Mouse (Mus musculus) thymus, adult 2 months (tissue): Measurements from ENCODE around the gene Mepe. TPM values are rescaled to one million over a fixed set of nuclear protein-coding genes. Genes with fewer than 3 reads are reported as not detected.

ENCODE experiments used
- DNase-seq: peaks from one replicate; pipeline ENCODE4 v3.0.0; 2021
- H3K27ac ChIP-seq: fragments of 200-500 bp; 2 replicates; pipeline ENCODE4 v1.5.1; 2012; ENCODE audit warnings: low read length, control low read depth; ENCODE audit not compliant: control insufficient read depth, insufficient read depth
- H3K27me3 ChIP-seq: fragments of 200-500 bp; 2 replicates; pipeline ENCODE4 v1.6.1; 2012; ENCODE audit warnings: mild to moderate bottlenecking, low read length, moderate library complexity, mixed read lengths; ENCODE audit not compliant: control insufficient read depth, insufficient read depth
- H3K36me3 ChIP-seq: fragments of 200-500 bp; 2 replicates; pipeline ENCODE4 v1.6.1; 2012; ENCODE audit warnings: mild to moderate bottlenecking, low read length, moderate library complexity; ENCODE audit not compliant: control insufficient read depth, insufficient read depth
- H3K4me1 ChIP-seq: fragments of 200-500 bp; replicated peaks from 2 replicates; pipeline ENCODE4 v1.6.1; 2012; ENCODE audit warnings: low read length; ENCODE audit not compliant: control insufficient read depth, insufficient read depth
- H3K4me3 ChIP-seq: fragments of 200-500 bp; 2 replicates; pipeline ENCODE4 v1.5.1; 2012; ENCODE audit warnings: mild to moderate bottlenecking, low read length, control low read depth, moderate library complexity; ENCODE audit not compliant: control insufficient read depth, insufficient read depth
- CTCF ChIP-seq: fragments of 200-500 bp; IDR thresholded peaks from 2 replicates; pipeline ENCODE4 v1.5.1; 2012; ENCODE audit warnings: mild to moderate bottlenecking, control low read depth, low read length, moderate library complexity, borderline replicate concordance; ENCODE audit not compliant: control insufficient read depth, poor library complexity, insufficient read depth; ENCODE audit errors: extremely low read depth
- POLR2A ChIP-seq: fragments of 200-500 bp; IDR thresholded peaks from 2 replicates; pipeline ENCODE4 v1.6.1; 2012; ENCODE audit warnings: mild to moderate bottlenecking, low read length, control low read depth, moderate library complexity; ENCODE audit not compliant: control insufficient read depth, poor library complexity, insufficient read depth; ENCODE audit errors: extremely low read depth
- WGBS: fragments of 180-500 bp; shearing (Covaris S2); methylation state at CpG from one replicate; pipeline ENCODE4 v1.1.7; 2018; 5-methylcytosine and 5-hydroxymethylcytosine counted together
- polyA plus RNA-seq: library from polyadenylated mRNA; depleted of rRNA; stranded (reverse); fragments of >200 nt; gene quantifications from 2 replicates; pipeline ENCODE4 v1.2.3, GENCODE M21; 2012

Mepe gene
- polyA plus RNA-seq, 1 experiment, result not detected

GRCm38 (mm10) chr5:104370580-104370979 is 45.5 kb downstream of the Mepe start:
- H3K36me3 ChIP-seq, result no peaks in the 10 kb centered on the region
- H3K27me3 ChIP-seq, result no peaks in the 10 kb centered on the region
- TF ChIP-seq CTCF (no peak), POLR2A (no peak)
- H3K4me1 ChIP-seq, result no peaks in the 10 kb centered on the region
- no peak overlapping the region for H3K4me3 ChIP-seq
- WGBS, result 93% methylated on average over 5 of the region's 5 CpGs
- no peak for DNase-seq
- no peak overlapping the region for H3K27ac ChIP-seq

- 91% methylated on average over 4 of the region's 4 CpGs for WGBS
Measured at GRCm38 (mm10) chr5:104371284-104371683, 46.2 kb downstream of the Mepe start.

GRCm38 (mm10) chr5:104373648-104374307 is 48.6 kb downstream of the Mepe start:
- Histone ChIP-seq H3K36me3 (no peaks in the 10 kb centered on the region), H3K27me3 (no peaks in the 10 kb centered on the region), H3K4me3 (no peak overlapping the region), H3K4me1 (no peaks in the 10 kb centered on the region), H3K27ac (no peak overlapping the region)
- WGBS, result 92% methylated on average over 4 of the region's 4 CpGs
- TF ChIP-seq POLR2A, result no peak
- TF ChIP-seq CTCF, result no peak
- DNase-seq, result no peak

More at GRCm38 (mm10) chr5:104371284-104371683, 46.2 kb downstream of the Mepe start:
- no peak for TF ChIP-seq CTCF
- TF ChIP-seq POLR2A, result no peak
- Histone ChIP-seq H3K27me3 (no peaks in the 10 kb centered on the region), H3K36me3 (no peaks in the 10 kb centered on the region), H3K27ac (no peak overlapping the region), H3K4me1 (no peaks in the 10 kb centered on the region), H3K4me3 (no peak overlapping the region)
- no peak for DNase-seq

- Histone ChIP-seq H3K4me3 (no peak overlapping the region), H3K27me3 (no peaks in the 10 kb centered on the region), H3K36me3 (no peaks in the 10 kb centered on the region), H3K27ac (no peak overlapping the region), H3K4me1 (no peaks in the 10 kb centered on the region)
- DNase-seq, result no peak
- 91% methylated on average over 6 of the region's 6 CpGs for WGBS
- no peak for TF ChIP-seq CTCF
- no peak for TF ChIP-seq POLR2A
Measured at GRCm38 (mm10) chr5:104374308-104374660, 49.2 kb downstream of the Mepe start.

GRCm38 (mm10) chr5:104375132-104375531 is 50.0 kb downstream of the Mepe start:
- DNase-seq, result no peak
- 93% methylated on average over 2 of the region's 2 CpGs for WGBS
- Histone ChIP-seq H3K36me3 (no peaks in the 10 kb centered on the region), H3K4me3 (no peak overlapping the region), H3K27ac (no peak overlapping the region), H3K27me3 (no peaks in the 10 kb centered on the region), H3K4me1 (no peaks in the 10 kb centered on the region)
- TF ChIP-seq POLR2A (no peak), CTCF (no peak)

- no peak overlapping the region for H3K27ac ChIP-seq
- DNase-seq, result no peak
- H3K4me3 ChIP-seq, result no peak overlapping the region
- 97% methylated on average over 1 of the region's 1 CpGs for WGBS
- H3K27me3 ChIP-seq, result no peaks in the 10 kb centered on the region
- no peak for TF ChIP-seq CTCF
- TF ChIP-seq POLR2A, result no peak
- H3K4me1 ChIP-seq, result no peaks in the 10 kb centered on the region
- H3K36me3 ChIP-seq, result no peaks in the 10 kb centered on the region
Measured at GRCm38 (mm10) chr5:104376890-104377289, 51.8 kb downstream of the Mepe start.

- Histone ChIP-seq H3K27ac (no peak overlapping the region), H3K4me1 (no peaks in the 10 kb centered on the region), H3K4me3 (no peak overlapping the region), H3K27me3 (no peaks in the 10 kb centered on the region), H3K36me3 (no peaks in the 10 kb centered on the region)
- DNase-seq, result no peak
- WGBS, result 89% methylated on average over 1 of the region's 1 CpGs
- no peak for TF ChIP-seq CTCF
- TF ChIP-seq POLR2A, result no peak
Measured at GRCm38 (mm10) chr5:104380574-104380973, 55.4 kb downstream of the Mepe start.
